Mouse (Mus musculus) midbrain, postnatal 0 days (tissue): ENCODE results near the gene A430078G23Rik. TPM values are rescaled to one million over a fixed set of nuclear protein-coding genes. Genes with fewer than 3 reads are reported as not detected.

ENCODE experiments used
- ATAC-seq: fragments of 200-750 bp; cut with Nextera tagmentation; 2 replicates; pipeline ENCODE4 v1.8.0; 2017; ENCODE audit warnings: moderate number of reproducible peaks, mild to moderate bottlenecking, moderate TSS enrichment, moderate library complexity; ENCODE audit not compliant: low FRiP score
- DNase-seq: peaks from one replicate; pipeline ENCODE4 v3.0.0-alpha.2; 2015; ENCODE audit warnings: low spot score
- H3K27ac ChIP-seq: fragments of 300-500 bp; sonication (generic); 2 replicates; pipeline ENCODE4 v1.5.1; 2014; ENCODE audit warnings: low read depth, mild to moderate bottlenecking, low read length, mixed read lengths
- H3K27me3 ChIP-seq: fragments of 300-500 bp; sonication (generic); 2 replicates; pipeline ENCODE4 v1.6.1; 2014; ENCODE audit warnings: low read length, control low read depth, mixed read lengths; ENCODE audit not compliant: insufficient read depth
- H3K36me3 ChIP-seq: fragments of 300-500 bp; sonication (generic); 2 replicates; pipeline ENCODE4 v1.6.1; 2014; ENCODE audit warnings: low read length, control low read depth, mixed read lengths; ENCODE audit not compliant: insufficient read depth
- H3K4me1 ChIP-seq: fragments of 300-500 bp; sonication (generic); 2 replicates; pipeline ENCODE4 v1.6.1; 2014; ENCODE audit warnings: mild to moderate bottlenecking, control low read depth, antibody characterized with exemption, low read length, mixed read lengths; ENCODE audit not compliant: insufficient read depth
- H3K4me2 ChIP-seq: fragments of 300-500 bp; sonication (generic); 2 replicates; pipeline ENCODE4 v1.6.1; 2014; ENCODE audit warnings: low read depth, mild to moderate bottlenecking, low read length, mixed read lengths; ENCODE audit not compliant: poor library complexity, severe bottlenecking
- H3K4me3 ChIP-seq: fragments of 300-500 bp; sonication (generic); 2 replicates; pipeline ENCODE4 v1.5.1; 2014; ENCODE audit warnings: low read depth, mild to moderate bottlenecking, low read length, moderate library complexity
- H3K9ac ChIP-seq: fragments of 300-500 bp; sonication (generic); replicated peaks from 2 replicates; pipeline ENCODE4 v1.6.1; 2014; ENCODE audit warnings: mild to moderate bottlenecking, low read length, moderate library complexity, mixed read lengths; ENCODE audit not compliant: poor library complexity, severe bottlenecking
- H3K9me3 ChIP-seq: fragments of 300-500 bp; sonication (generic); 2 replicates; pipeline ENCODE4 v1.6.1; 2016; ENCODE audit warnings: low read length, control low read depth
- CTCF ChIP-seq: IDR thresholded peaks from 2 replicates; pipeline ENCODE4 v1.5.1; 2016; ENCODE audit warnings: antibody characterized with exemption, mild to moderate bottlenecking
- WGBS: fragments of 180-500 bp; shearing (Covaris S2); extraction: QIAGEN DNeasy Blood & Tissue Kit; methylation state at CpG from one replicate; pipeline ENCODE4 v1.1.7; 2014; 5-methylcytosine and 5-hydroxymethylcytosine counted together
- polyA plus RNA-seq: library from polyadenylated mRNA; unstranded; fragments of >200 nt; fragmentation: Nextera tagmentation; extraction: Ambion mirVana; gene quantifications from 2 replicates; pipeline ENCODE4 v1.2.1, GENCODE M21; 2015
- total RNA-seq: library from RNA; depleted of rRNA; stranded (reverse); fragments of >200 nt; gene quantifications from 2 replicates; pipeline ENCODE4 v1.2.3, GENCODE M21; 2014

The A430078G23Rik gene
- total and polyA plus RNA-seq, 2 experiments from 2014 or later: not detected

- Histone ChIP-seq H3K27ac (no peak overlapping the region), H3K9me3 (no peaks in the 10 kb centered on the region), H3K4me1 (no peaks in the 10 kb centered on the region), H3K4me2 (no peak overlapping the region), H3K4me3 (no peak overlapping the region), H3K36me3 (no peaks in the 10 kb centered on the region), H3K27me3 (no peaks in the 10 kb centered on the region), H3K9ac (no peak overlapping the region)
- WGBS: 70% methylated on average over 11 of the region's 11 CpGs
- DNase-seq (no peak), ATAC-seq (no peak)
- no peak for TF ChIP-seq CTCF
These were observed 23.5 kb downstream of the A430078G23Rik start for GRCm38 (mm10) chr8:3376641-3377274.

DNA sequence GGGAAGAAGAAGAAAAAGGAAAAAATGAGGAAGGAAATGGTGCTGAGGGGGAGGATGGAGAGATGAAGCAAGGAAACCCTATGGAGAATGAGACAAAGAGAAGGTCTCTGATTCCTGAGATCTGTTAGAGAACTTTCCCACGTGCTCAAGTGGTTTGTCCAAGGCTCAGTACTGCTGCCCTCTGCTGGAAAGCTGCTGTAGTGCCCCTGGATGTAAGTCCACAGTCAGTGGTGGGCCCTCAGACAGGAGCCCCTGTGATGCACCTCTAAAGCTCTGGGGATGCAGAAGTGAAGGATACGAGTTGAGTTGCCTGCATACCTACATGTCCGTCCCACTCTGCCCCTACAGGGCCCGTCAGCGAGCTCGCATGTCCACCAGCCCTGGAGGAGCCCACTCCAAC, 34.1 kb downstream of the A430078G23Rik start:
- WGBS: 45% methylated on average over 6 of the region's 6 CpGs
- Histone ChIP-seq H3K9me3 (no peaks in the 10 kb centered on the region), H3K4me1 (no peaks in the 10 kb centered on the region), H3K4me2 (no peak overlapping the region), H3K27ac (no peak overlapping the region), H3K9ac (no peak overlapping the region), H3K4me3 (no peak overlapping the region), H3K27me3 (no peaks in the 10 kb centered on the region), H3K36me3 (no peaks in the 10 kb centered on the region)
- TF ChIP-seq CTCF: peak; percentile 74
- ATAC-seq (no peak), DNase-seq (peak; percentile 61)

DNA sequence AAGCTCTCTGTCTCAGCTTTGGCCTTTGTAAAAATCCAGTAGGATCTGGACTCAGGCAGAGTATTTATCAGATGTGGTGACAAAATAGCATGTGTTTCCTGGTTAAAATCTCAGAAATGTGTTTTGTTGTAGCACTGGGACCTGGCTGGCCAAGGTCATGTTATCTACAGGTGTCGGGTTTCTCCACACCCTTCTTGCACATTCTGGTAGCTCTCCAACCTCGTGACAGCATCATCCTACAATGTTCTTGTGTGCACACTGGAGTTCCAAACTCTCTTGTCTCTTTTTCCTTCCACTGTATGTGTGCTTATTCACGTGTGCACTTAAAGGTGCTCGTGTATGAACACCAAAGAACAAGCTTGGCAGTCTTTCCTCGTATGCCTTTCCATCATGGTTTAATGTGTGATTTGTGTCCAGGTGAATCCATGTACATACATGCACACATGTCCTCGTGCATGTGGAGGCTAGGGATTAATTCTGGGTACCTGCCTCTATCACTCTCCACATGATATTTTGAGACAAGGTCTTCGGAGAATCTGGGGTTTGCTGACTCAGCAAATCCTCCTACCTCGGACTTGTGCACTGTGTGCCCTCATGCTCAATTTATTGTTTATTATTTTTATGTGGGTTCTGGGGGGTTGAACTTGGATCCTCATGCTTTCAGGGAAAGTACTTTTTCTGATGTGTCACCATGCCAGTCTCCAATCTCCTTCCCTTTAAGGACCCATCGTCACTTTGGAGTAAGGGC, 35.5 kb downstream of the A430078G23Rik start:
- peaks cover 2% of the 10 kb centered on the region; the same call in 1 of the 2 replicates for H3K4me1 ChIP-seq
- WGBS: 77% methylated on average over 9 of the region's 9 CpGs
- no peak for TF ChIP-seq CTCF
- H3K4me3 ChIP-seq: no peak overlapping the region
- DNase-seq: no peak
- H3K4me2 ChIP-seq: no peak overlapping the region
- H3K27me3 ChIP-seq: no peaks in the 10 kb centered on the region
- no peak overlapping the region for H3K9ac ChIP-seq
- H3K27ac ChIP-seq: no peak overlapping the region
- no peak for ATAC-seq
- no peaks in the 10 kb centered on the region for H3K9me3 ChIP-seq
- no peaks in the 10 kb centered on the region for H3K36me3 ChIP-seq

GRCm38 (mm10) chr8:3389506-3389905, 36.3 kb downstream of the A430078G23Rik start:
- WGBS: 97% methylated on average over 1 of the region's 1 CpGs
- Histone ChIP-seq H3K9ac (no peak overlapping the region), H3K9me3 (no peaks in the 10 kb centered on the region), H3K27me3 (no peaks in the 10 kb centered on the region), H3K4me2 (no peak overlapping the region), H3K4me3 (no peak overlapping the region), H3K27ac (no peak overlapping the region), H3K4me1 (peaks cover 7% of the 10 kb centered on the region; the same call in 1 of the 2 replicates), H3K36me3 (no peaks in the 10 kb centered on the region)
- DNase-seq (no peak), ATAC-seq (no peak)
- no peak for TF ChIP-seq CTCF

DNA sequence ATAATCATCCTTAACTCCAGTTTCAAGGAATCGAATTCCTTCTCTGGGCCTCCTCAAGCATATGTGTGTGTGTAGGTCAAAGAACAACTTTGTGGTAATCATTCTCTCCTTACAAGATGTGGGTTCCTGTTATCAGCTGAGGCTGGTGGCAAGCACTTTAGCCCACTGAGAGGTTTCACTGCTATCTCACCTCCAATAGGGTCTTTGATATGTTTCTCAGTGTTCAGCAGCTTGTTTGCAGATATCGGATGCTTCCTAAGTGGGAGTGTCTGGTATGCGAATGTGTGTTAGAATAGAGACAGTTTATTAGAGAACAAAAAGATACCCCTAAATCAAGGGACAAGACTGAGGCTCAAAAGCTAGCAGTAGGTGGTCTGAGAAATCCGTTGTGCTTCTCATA, 39.1 kb downstream of the A430078G23Rik start:
- H3K9me3 ChIP-seq: no peaks in the 10 kb centered on the region

More for the DNA sequence above, 39.1 kb downstream of the A430078G23Rik start:
- WGBS: 53% methylated on average over 4 of the region's 4 CpGs
- Histone ChIP-seq H3K9ac (peak overlapping the region; percentile 75; the same call in 1 of the 2 replicates), H3K4me2 (peak overlapping the region; percentile 87), H3K4me1 (peaks cover 7% of the 10 kb centered on the region; the same call in 1 of the 2 replicates), H3K4me3 (peak overlapping the region; percentile 83), H3K27ac (no peak overlapping the region), H3K27me3 (no peaks in the 10 kb centered on the region), H3K36me3 (no peaks in the 10 kb centered on the region)
- no peak for ATAC-seq
- no peak for TF ChIP-seq CTCF
- no peak for DNase-seq
